Mouse (Mus musculus) heart, adult 9 months (tissue): ENCODE measurements at regions not wholly inside any gene's neighbourhood (a gene's known extent, or its start where the extent isn't known, plus 50 kb on each side); places are given as distances from the start of the nearest gene placed in this dataset.

Experiments used
- DNase-seq, 2 experiments: peaks; one replicate each; pipeline ENCODE4 v3.0.0; 2022; ENCODE audit warnings: low spot score in 2 of 2

GRCm38 (mm10) chr9:113091881-113092280 lies 616.2 kb downstream of the Pdcd6ip start:
- no peak for DNase-seq

GRCm38 (mm10) chr9:113087786-113088185 lies 620.3 kb downstream of the Pdcd6ip start:
- no peak for DNase-seq

GRCm38 (mm10) chr9:113085281-113085810 lies 622.7 kb downstream of the Pdcd6ip start:
- DNase-seq: no peak

GRCm38 (mm10) chr9:113074866-113075265 lies 633.2 kb downstream of the Pdcd6ip start:
- no peak for DNase-seq

GRCm38 (mm10) chr9:113057415-113057814 lies 650.6 kb downstream of the Pdcd6ip start:
- DNase-seq: no peak

- no peak for DNase-seq
These were observed 663.4 kb downstream of the Pdcd6ip start for GRCm38 (mm10) chr9:113044556-113045178.

- no peak for DNase-seq
These were observed 667.2 kb downstream of the Pdcd6ip start for GRCm38 (mm10) chr9:113040885-113041284.

GRCm38 (mm10) chr9:113033996-113034395 lies 674.1 kb downstream of the Pdcd6ip start:
- no peak for DNase-seq

- DNase-seq: no peak
These were observed 679.0 kb downstream of the Pdcd6ip start for GRCm38 (mm10) chr9:113029091-113029490.

GRCm38 (mm10) chr9:113026904-113027193 lies 681.2 kb downstream of the Pdcd6ip start:
- no peak for DNase-seq

GRCm38 (mm10) chr9:113026096-113026903 lies 681.8 kb downstream of the Pdcd6ip start:
- DNase-seq: no peak

- DNase-seq: no peak
These were observed 686.0 kb downstream of the Pdcd6ip start for GRCm38 (mm10) chr9:113021866-113022645.

- DNase-seq: no peak
These were observed 688.5 kb downstream of the Pdcd6ip start for GRCm38 (mm10) chr9:113019576-113019975.

- DNase-seq: no peak
These were observed 700.0 kb downstream of the Pdcd6ip start for GRCm38 (mm10) chr9:113008106-113008505.

- DNase-seq: no peak
These were observed 711.9 kb downstream of the Pdcd6ip start for GRCm38 (mm10) chr9:112996204-112996603.

- DNase-seq: no peak
These were observed 713.3 kb downstream of the Pdcd6ip start for GRCm38 (mm10) chr9:112994774-112995173.

GRCm38 (mm10) chr9:112993627-112994026 lies 714.4 kb downstream of the Pdcd6ip start:
- no peak for DNase-seq

GRCm38 (mm10) chr9:112992937-112993336 lies 715.1 kb downstream of the Pdcd6ip start:
- no peak for DNase-seq

GRCm38 (mm10) chr9:112983353-112983752 lies 724.7 kb downstream of the Pdcd6ip start:
- DNase-seq: no peak

GRCm38 (mm10) chr9:112951567-112951966 lies 715.8 kb upstream of the Arpp21 start:
- DNase-seq: no peak

- no peak for DNase-seq
These were observed 714.3 kb upstream of the Arpp21 start for GRCm38 (mm10) chr9:112950056-112950455.

- DNase-seq: no peak
These were observed 703.0 kb upstream of the Arpp21 start for GRCm38 (mm10) chr9:112938781-112939180.
